Mouse (Mus musculus) liver, embryonic 15.5 days (tissue): Measurements from ENCODE around the gene Camkk2. TPM values are rescaled to one million over a fixed set of nuclear protein-coding genes. Genes with fewer than 3 reads are reported as not detected.

ENCODE experiments used
- ATAC-seq: fragments of 200-750 bp; cut with Nextera tagmentation; 2 replicates; pipeline ENCODE4 v1.8.0; 2017; ENCODE audit warnings: moderate number of reproducible peaks, mild to moderate bottlenecking, moderate library complexity; ENCODE audit not compliant: insufficient read depth
- H3K27ac ChIP-seq: fragments of 300-500 bp; sonication (generic); replicated peaks from 2 replicates; pipeline ENCODE4 v1.5.1; 2015; ENCODE audit warnings: mild to moderate bottlenecking, inconsistent platforms
- H3K27me3 ChIP-seq: fragments of 300-500 bp; sonication (generic); 2 replicates; pipeline ENCODE4 v1.6.1; 2015; ENCODE audit warnings: mild to moderate bottlenecking, inconsistent platforms
- H3K36me3 ChIP-seq: fragments of 300-500 bp; sonication (generic); replicated peaks from 2 replicates; pipeline ENCODE4 v1.6.1; 2015; ENCODE audit warnings: moderate library complexity, mild to moderate bottlenecking, inconsistent platforms
- H3K4me1 ChIP-seq: fragments of 300-500 bp; sonication (generic); replicated peaks from 2 replicates; pipeline ENCODE4 v1.6.1; 2015; ENCODE audit warnings: inconsistent platforms
- H3K4me2 ChIP-seq: fragments of 300-500 bp; sonication (generic); 2 replicates; pipeline ENCODE4 v1.6.1; 2015; ENCODE audit warnings: moderate library complexity, mild to moderate bottlenecking, inconsistent platforms
- H3K4me3 ChIP-seq: fragments of 300-500 bp; sonication (generic); replicated peaks from 2 replicates; pipeline ENCODE4 v1.5.1; 2015; ENCODE audit warnings: mild to moderate bottlenecking, inconsistent platforms
- H3K9ac ChIP-seq: fragments of 300-500 bp; sonication (generic); 2 replicates; pipeline ENCODE4 v1.6.1; 2015; ENCODE audit warnings: moderate library complexity, mild to moderate bottlenecking, inconsistent platforms
- H3K9me3 ChIP-seq: fragments of 300-500 bp; sonication (generic); replicated peaks from 2 replicates; pipeline ENCODE4 v1.6.1; 2016; ENCODE audit warnings: inconsistent platforms
- WGBS: fragments of 180-500 bp; shearing (Covaris S2); methylation state at CpG from one replicate; pipeline ENCODE4 v1.1.7; 2015; ENCODE audit warnings: mixed read lengths; ENCODE audit not compliant: insufficient replicate concordance; 5-methylcytosine and 5-hydroxymethylcytosine counted together
- polyA plus RNA-seq: library from polyadenylated mRNA; unstranded; fragments of >200 nt; fragmentation: Nextera tagmentation; extraction: Ambion mirVana; gene quantifications from 2 replicates; pipeline ENCODE4 v1.2.1, GENCODE M21; 2015

The Camkk2 gene
- polyA plus RNA-seq, 1 experiment from 2014 or later, result 8.9 TPM

DNA sequence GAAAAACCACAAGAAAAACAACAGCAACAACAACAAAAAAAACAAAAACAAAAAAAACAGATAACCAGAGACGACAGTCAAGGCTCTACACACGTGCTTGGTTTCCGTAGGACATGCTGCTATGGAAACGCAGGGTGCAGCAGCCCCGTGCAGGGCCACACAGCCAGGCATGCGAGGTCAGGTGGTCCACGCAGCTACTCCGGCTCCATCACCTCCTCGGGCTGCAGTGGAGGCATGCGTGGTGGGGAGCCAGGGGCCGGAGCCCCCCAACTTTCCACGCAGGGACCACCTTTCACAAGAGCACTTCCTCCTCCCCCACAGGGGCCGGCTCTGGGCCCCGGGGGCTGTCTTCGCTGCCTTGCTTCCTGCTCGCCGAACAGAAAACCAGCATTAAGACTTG, 45.3 kb downstream of the Camkk2 start:
- peak overlapping the region; percentile 14 for H3K4me2 ChIP-seq
- 27% methylated on average over 17 of the region's 17 CpGs for WGBS
- H3K27me3 ChIP-seq, result no peaks in the 10 kb centered on the region

DNA sequence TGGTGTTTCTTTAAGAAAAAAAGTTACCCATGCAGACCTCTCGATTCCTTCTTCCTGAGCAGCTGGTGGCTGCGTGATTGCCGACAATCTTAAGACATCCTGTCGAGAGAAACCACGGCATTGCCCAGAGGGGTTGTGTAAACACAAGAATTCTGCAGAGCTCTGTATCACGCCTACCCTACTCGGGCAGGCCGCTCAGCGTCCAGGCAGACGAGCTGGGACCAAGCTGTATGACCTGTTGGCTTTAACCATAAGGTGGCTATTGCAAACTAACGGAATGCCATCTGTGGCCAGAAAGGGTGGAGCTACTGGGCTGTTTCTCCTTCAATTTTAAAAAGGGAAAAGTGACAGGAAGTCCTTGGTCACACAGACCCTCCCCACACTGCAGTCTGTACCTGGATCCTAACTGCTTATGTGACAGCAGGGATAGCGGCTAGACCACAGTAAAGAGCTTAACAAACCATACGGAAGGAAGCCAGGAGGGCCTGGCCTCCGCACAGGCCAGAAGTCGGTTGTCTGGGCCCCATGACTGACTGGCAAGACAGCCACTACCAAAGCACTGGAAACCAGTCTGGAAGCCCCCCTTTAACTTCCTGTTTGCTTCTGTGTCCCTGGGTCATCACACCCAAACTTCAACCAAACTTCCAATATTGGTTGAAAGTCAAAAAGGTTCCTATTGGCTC, 47.1 kb downstream of the Camkk2 start:
- WGBS, result 16% methylated on average over 15 of the region's 15 CpGs
- Histone ChIP-seq H3K9ac (no peak overlapping the region), H3K4me2 (peak overlapping the region; percentile 19; the same call in 1 of the 2 replicates), H3K4me3 (no peak overlapping the region), H3K27me3 (no peaks in the 10 kb centered on the region), H3K4me1 (peaks cover 40% of the 10 kb centered on the region), H3K9me3 (no peaks in the 10 kb centered on the region), H3K27ac (peak overlapping the region; percentile 19), H3K36me3 (0 out of 2 replicates have a peak, but pooled peaks cover under 1% of the 10 kb centered on the region)
- no peak for ATAC-seq

More for the DNA sequence above, 45.3 kb downstream of the Camkk2 start:
- Histone ChIP-seq H3K9me3 (no peaks in the 10 kb centered on the region), H3K4me3 (0 out of 2 replicates have a peak overlapping the region, but pooled peaks have one; percentile 0), H3K4me1 (peaks cover 40% of the 10 kb centered on the region), H3K9ac (no peak overlapping the region), H3K36me3 (0 out of 2 replicates have a peak, but pooled peaks cover 2% of the 10 kb centered on the region), H3K27ac (no peak overlapping the region)
- ATAC-seq, result no peak

DNA sequence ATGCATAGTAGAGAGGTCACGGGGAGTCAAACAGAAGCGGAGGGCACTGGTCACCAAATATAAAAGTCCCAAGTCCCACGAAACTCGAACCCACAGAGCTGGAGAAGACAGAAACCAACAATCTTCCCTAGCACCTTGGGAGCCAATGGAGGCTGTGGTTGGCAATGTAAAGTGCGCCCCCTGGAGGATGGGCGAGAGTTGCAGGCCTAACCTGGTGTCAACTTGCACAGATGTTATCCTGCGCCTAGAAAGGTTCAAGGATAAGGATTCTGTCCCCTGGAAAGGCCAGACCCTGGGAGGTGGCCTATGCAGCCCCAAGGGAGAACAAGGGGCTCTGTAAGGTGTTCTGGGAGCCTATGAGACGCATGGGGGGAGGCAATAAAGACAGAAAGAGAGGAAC, 47.9 kb downstream of the Camkk2 start:
- no peak overlapping the region for H3K4me3 ChIP-seq
- H3K4me1 ChIP-seq, result peaks cover 40% of the 10 kb centered on the region
- H3K4me2 ChIP-seq, result peak overlapping the region; percentile 2; the same call in 1 of the 2 replicates
- ATAC-seq, result no peak
- no peaks in the 10 kb centered on the region for H3K9me3 ChIP-seq
- no peaks in the 10 kb centered on the region for H3K27me3 ChIP-seq
- H3K27ac ChIP-seq, result no peak overlapping the region
- 31% methylated on average over 8 of the region's 8 CpGs for WGBS
- no peaks in the 10 kb centered on the region for H3K36me3 ChIP-seq
- no peak overlapping the region for H3K9ac ChIP-seq

DNA sequence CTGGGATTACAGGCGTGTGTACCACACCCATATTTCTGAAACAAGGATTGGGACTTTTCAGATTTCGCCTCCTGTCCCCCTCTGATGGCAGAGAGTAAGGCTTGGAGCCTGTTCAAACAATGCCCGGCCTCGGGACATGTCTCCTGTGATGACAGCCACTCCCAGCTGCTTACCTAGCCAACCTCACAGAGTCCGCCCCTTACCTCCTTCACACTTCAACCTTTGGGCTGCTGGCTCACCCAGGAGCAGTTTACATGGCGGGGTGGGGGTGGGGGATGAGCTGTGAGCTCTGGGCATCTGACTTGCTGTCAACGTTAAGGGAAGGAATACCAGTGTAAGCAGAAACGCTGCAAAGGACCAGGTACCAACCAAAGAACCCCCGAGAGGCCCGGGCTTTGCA, 48.4 kb downstream of the Camkk2 start:
- H3K36me3 ChIP-seq, result no peaks in the 10 kb centered on the region
- no peaks in the 10 kb centered on the region for H3K27me3 ChIP-seq
- peaks cover 40% of the 10 kb centered on the region for H3K4me1 ChIP-seq
- WGBS, result 59% methylated on average over 10 of the region's 10 CpGs
- H3K4me2 ChIP-seq, result no peak overlapping the region
- ATAC-seq, result no peak
- no peak overlapping the region for H3K9ac ChIP-seq
- H3K9me3 ChIP-seq, result no peaks in the 10 kb centered on the region
- no peak overlapping the region for H3K27ac ChIP-seq
- H3K4me3 ChIP-seq, result no peak overlapping the region

DNA sequence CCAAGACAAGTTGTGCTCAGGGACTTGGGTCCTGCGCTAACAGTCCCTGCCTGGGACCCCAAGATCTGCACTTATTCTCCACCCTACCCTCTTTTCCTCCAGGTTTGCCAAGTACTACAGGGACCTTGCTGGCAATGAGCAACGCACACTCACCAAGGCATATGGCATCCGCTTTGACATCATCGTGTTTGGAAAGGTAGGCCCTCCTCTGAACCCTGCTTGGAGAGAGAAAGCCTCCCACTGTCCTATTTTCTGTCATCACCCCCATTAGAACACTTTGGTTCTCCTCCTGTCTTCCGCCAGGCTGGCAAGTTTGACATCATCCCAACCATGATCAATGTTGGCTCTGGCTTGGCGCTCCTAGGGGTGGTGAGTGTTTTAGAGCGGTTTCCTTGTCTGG, 52.1 kb downstream of the Camkk2 start:
- H3K4me1 ChIP-seq, result peaks cover 15% of the 10 kb centered on the region
- no peak overlapping the region for H3K27ac ChIP-seq
- no peaks in the 10 kb centered on the region for H3K27me3 ChIP-seq
- H3K9ac ChIP-seq, result no peak overlapping the region
- no peak overlapping the region for H3K4me2 ChIP-seq
- H3K4me3 ChIP-seq, result no peak overlapping the region
- no peaks in the 10 kb centered on the region for H3K9me3 ChIP-seq
- 87% methylated on average over 7 of the region's 7 CpGs for WGBS
- ATAC-seq, result no peak
- no peaks in the 10 kb centered on the region for H3K36me3 ChIP-seq

DNA sequence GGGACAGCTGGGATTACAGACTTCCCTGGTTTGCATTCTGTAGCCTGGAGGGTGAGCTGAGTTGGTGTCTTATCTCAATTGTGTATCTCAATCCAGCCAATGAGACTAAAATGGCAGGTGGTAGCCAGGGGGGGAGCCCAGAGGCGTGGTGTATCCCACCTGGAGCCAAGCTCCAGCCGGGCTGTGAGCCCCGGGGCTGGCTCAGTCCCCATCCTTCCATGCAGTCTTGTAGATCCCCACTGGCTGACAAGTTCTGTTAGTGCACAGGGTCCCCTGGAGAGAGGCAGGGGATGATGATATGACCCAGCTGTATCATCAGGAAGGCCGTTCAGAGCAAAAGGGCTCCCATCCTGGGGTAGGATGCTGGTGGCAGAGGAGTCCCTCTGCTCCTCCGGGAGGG, 52.6 kb downstream of the Camkk2 start:
- no peak for ATAC-seq
- Histone ChIP-seq H3K4me1 (peaks cover 11% of the 10 kb centered on the region), H3K4me2 (no peak overlapping the region), H3K9ac (no peak overlapping the region), H3K4me3 (no peak overlapping the region), H3K27ac (no peak overlapping the region), H3K36me3 (no peaks in the 10 kb centered on the region), H3K9me3 (no peaks in the 10 kb centered on the region), H3K27me3 (no peaks in the 10 kb centered on the region)
- 63% methylated on average over 5 of the region's 5 CpGs for WGBS

DNA sequence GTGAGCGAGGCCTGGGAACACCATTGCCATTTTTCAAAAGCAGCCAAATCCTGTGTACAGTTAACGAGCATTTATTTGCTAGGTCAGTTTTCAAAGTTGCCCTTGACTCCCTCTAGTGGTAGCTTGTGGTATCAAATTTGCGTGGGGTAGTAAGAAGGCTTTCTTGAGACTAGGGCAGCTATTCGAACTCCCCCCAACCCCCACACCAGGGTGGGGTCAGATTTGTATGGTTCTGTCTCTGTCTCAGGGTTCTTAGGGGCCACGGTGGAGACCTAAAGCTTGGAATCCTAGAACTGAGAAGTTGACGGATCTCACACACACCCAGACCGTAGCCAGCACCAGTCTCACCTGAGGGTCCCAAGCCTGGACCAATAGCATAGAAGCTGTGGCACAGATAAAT, 53.1 kb downstream of the Camkk2 start:
- ATAC-seq, result 0 out of 2 replicates have a peak, but pooled peaks have one; percentile 17

DNA sequence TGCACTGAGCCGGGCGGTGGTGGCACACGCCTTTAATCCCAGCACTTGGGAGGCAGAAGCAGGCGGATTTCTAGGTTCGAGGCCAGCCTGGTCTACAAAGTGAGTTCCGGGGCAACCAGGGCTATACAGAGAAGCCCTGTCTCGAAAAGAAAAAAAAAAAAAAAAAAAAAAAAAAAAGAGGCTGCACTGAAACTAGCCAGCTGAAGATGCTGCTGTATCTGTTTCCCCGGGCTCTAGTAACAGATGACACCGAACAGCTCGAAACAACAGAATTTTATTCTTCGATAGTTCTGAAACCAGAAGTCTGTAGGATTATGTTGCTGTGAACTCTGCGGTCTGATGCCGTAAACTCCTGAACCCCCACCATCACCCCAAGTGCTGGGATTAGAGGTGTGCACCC, 53.8 kb downstream of the Camkk2 start:
- no peak overlapping the region for H3K4me2 ChIP-seq
- no peak overlapping the region for H3K27ac ChIP-seq
- no peaks in the 10 kb centered on the region for H3K27me3 ChIP-seq
- no peak for ATAC-seq
- no peaks in the 10 kb centered on the region for H3K36me3 ChIP-seq
- no peaks in the 10 kb centered on the region for H3K4me1 ChIP-seq
- 79% methylated on average over 13 of the region's 13 CpGs for WGBS
- H3K4me3 ChIP-seq, result no peak overlapping the region
- H3K9me3 ChIP-seq, result no peaks in the 10 kb centered on the region
- H3K9ac ChIP-seq, result no peak overlapping the region

More for the DNA sequence above, 53.1 kb downstream of the Camkk2 start:
- no peaks in the 10 kb centered on the region for H3K9me3 ChIP-seq
- no peaks in the 10 kb centered on the region for H3K27me3 ChIP-seq
- H3K9ac ChIP-seq, result no peak overlapping the region
- no peak overlapping the region for H3K4me2 ChIP-seq
- H3K27ac ChIP-seq, result no peak overlapping the region
- no peaks in the 10 kb centered on the region for H3K36me3 ChIP-seq
- H3K4me3 ChIP-seq, result no peak overlapping the region
- peaks cover 6% of the 10 kb centered on the region for H3K4me1 ChIP-seq
- 18% methylated on average over 7 of the region's 7 CpGs for WGBS

DNA sequence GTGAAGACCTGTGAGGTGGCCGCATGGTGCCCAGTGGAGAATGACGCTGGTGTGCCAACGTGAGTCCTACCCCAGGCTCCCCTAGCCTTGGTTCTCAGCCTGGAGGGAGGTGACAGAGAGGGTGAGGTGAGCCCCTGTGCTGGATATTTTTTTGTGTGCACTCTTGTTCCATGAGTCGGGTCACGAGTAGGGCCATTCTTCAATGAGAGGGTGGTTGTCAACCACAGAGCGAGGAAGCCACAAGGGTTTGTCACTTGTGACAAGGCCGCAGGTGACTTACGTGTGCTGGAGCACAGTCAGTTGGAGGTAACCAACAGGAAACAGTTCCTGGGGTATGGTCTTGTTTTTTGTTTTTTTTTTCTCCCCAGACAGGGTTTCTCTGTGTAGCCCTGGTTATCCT, 60.0 kb downstream of the Camkk2 start:
- H3K9ac ChIP-seq, result no peak overlapping the region
- H3K9me3 ChIP-seq, result no peaks in the 10 kb centered on the region
- H3K27me3 ChIP-seq, result no peaks in the 10 kb centered on the region
- 75% methylated on average over 8 of the region's 8 CpGs for WGBS
- no peak overlapping the region for H3K4me2 ChIP-seq
- no peak for ATAC-seq
- peaks cover 15% of the 10 kb centered on the region for H3K36me3 ChIP-seq
- no peak overlapping the region for H3K4me3 ChIP-seq
- no peaks in the 10 kb centered on the region for H3K4me1 ChIP-seq
- H3K27ac ChIP-seq, result no peak overlapping the region

DNA sequence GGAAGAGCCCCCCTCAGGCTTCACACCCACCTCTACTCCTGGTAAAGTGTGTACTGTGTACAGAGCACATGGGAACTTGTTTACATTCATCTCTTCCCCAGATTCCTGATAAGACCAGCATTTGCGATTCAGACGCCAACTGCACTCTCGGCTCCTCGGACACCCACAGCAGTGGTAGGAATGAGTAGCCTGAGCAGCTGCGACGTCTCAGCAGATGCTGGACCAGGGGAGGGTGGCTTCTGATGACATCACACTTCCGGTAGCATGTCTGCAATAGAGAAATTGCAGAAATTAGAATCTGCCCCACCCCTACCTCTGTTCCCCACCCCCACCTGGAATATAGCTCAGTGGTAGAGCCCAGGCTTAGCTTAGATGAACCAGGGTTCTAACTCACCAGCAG, 60.8 kb downstream of the Camkk2 start:
- H3K27me3 ChIP-seq, result no peaks in the 10 kb centered on the region
- H3K9ac ChIP-seq, result no peak overlapping the region
- no peak for ATAC-seq
- H3K36me3 ChIP-seq, result peaks cover 16% of the 10 kb centered on the region
- no peaks in the 10 kb centered on the region for H3K4me1 ChIP-seq
- H3K9me3 ChIP-seq, result no peaks in the 10 kb centered on the region
- no peak overlapping the region for H3K27ac ChIP-seq
- 58% methylated on average over 7 of the region's 7 CpGs for WGBS
- H3K4me2 ChIP-seq, result no peak overlapping the region
- H3K4me3 ChIP-seq, result no peak overlapping the region

DNA sequence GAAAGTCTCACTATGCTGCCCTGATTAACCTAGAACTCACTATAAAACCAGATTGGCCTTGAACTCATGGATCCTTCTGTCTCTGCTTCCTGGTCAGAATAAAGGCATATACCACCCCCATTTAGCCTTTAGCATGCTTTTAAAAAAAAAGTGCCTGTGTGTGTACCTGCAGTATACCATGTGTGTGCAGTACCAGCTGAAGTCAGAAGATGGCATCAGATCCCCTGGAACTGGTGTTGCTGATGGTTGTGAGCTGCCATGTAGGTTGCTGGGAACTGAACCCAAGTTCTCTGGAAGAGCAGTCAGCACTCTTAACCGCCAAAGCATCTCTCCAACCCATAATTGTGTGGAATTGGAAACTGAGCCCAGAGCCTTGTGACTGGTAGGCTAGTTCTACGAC, 62.4 kb downstream of the Camkk2 start:
- Histone ChIP-seq H3K4me1 (no peaks in the 10 kb centered on the region), H3K9me3 (no peaks in the 10 kb centered on the region), H3K9ac (no peak overlapping the region), H3K27ac (no peak overlapping the region), H3K36me3 (peaks cover 23% of the 10 kb centered on the region), H3K4me3 (no peak overlapping the region), H3K27me3 (no peaks in the 10 kb centered on the region), H3K4me2 (no peak overlapping the region)
- no peak for ATAC-seq
- 84% methylated on average over 2 of the region's 2 CpGs for WGBS

DNA sequence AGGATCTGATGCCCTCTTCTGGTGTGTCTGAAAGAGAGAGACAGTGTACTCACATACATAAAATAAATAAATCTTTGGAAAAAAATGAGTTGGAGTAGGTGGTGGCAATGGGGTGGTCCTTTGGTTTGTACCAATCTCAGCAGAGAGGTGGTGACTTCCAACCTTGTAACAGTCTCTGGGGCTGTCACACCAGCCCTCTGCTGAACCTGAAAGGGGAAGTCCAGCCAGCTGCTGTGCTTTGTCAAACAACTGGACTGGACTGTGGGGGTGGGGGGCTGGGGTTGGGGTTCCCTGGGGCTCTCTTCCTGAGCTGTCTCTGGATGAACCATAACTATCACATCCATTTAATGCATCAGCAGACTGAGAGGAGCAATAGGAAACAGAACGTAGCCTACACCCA, 63.5 kb downstream of the Camkk2 start:
- no peak overlapping the region for H3K9ac ChIP-seq
- no peaks in the 10 kb centered on the region for H3K27me3 ChIP-seq
- H3K4me2 ChIP-seq, result no peak overlapping the region
- no peak for ATAC-seq
- no peaks in the 10 kb centered on the region for H3K4me1 ChIP-seq
- 48% methylated on average over 1 of the region's 1 CpGs for WGBS
- no peak overlapping the region for H3K4me3 ChIP-seq
- peaks cover 24% of the 10 kb centered on the region for H3K36me3 ChIP-seq
- H3K27ac ChIP-seq, result no peak overlapping the region
- H3K9me3 ChIP-seq, result no peaks in the 10 kb centered on the region
